Mouse (Mus musculus): ENCODE results near the gene Ralb.

- TF ChIP-seq CTCF (IDR thresholded peaks at IDR 0.05; ENCODE audit: low read depth) (no peak), EP300 (IDR thresholded peaks at IDR 0.05; ENCODE audit: low read depth) (no peak)
Observed at GRCm38 (mm10) chr1:119530941-119531340, 26.3 kb upstream of the Ralb start.

All from liver, postnatal 0 days (tissue).